In genomic region chr8:4800524-4801122, GRCm38 (mm10) we compare ENCODE assay signal across 8 mouse cellular contexts. TPM values are rescaled to one million over a fixed set of nuclear protein-coding genes. Genes with fewer than 3 reads are reported as not detected.
DNase-seq lines count a peak whose midpoint lies in the region; ATAC-seq and TF ChIP-seq lines count a peak whose summit lies in the region.

No protein-coding gene starts in this region.

- no peaks in the 10 kb centered on the region for H3K9me3 ChIP-seq in forebrain, embryonic 13.5 days (replicated peaks)

- no peak overlapping the region for H3K9ac ChIP-seq in forebrain, embryonic 13.5 days

- peak in 1 of 2 experiments; percentile 17 for DNase-seq in cerebellum, adult 2 months
- no peak for DNase-seq in cerebellum, adult 8-10 months
- DNase-seq in thymus, postnatal 25 days, result peak; percentile 11
- no peak for DNase-seq in thymus, postnatal 14 days
- peak; percentile 73 to 75 for DNase-seq in kidney, postnatal 4 days
- DNase-seq in spleen, postnatal 4 days (ENCODE audit: low spot score in 2 of 2), result peak; percentile 18 to 67

- 60% methylated on average over 19 of the region's 19 CpGs for WGBS in cerebellum, adult 2 months
- 62% methylated on average over 19 of the region's 19 CpGs for WGBS in forebrain, embryonic 13.5 days

- H3K27me3 ChIP-seq in cerebellum, adult 2 months (ENCODE audit: control insufficient read depth, insufficient read depth, low read length), result no peaks in the 10 kb centered on the region
- no peaks in the 10 kb centered on the region for H3K27me3 ChIP-seq in forebrain, embryonic 13.5 days

- 0 out of 2 replicates have a peak overlapping the region, but pooled peaks have one; percentile 14 for H3K4me2 ChIP-seq in forebrain, embryonic 13.5 days

- ATAC-seq in forebrain, embryonic 13.5 days, result peak; percentile 50
- ATAC-seq in megakaryocyte progenitor cell, adult 5-6 weeks (replicated peaks; ENCODE audit: poor library complexity), result peak; percentile 85

- H3K27ac ChIP-seq in cerebellum, adult 2 months (ENCODE audit: insufficient read depth, low read length), result no peak overlapping the region
- no peak overlapping the region for H3K27ac ChIP-seq in forebrain, embryonic 13.5 days

- no peak for TF ChIP-seq POLR2A in cerebellum, adult 2 months (IDR thresholded peaks at IDR 0.05; ENCODE audit: borderline replicate concordance, insufficient read depth, low read length)

- H3K36me3 ChIP-seq in forebrain, embryonic 13.5 days (ENCODE audit: poor library complexity, severe bottlenecking), result no peaks in the 10 kb centered on the region

- no peaks in the 10 kb centered on the region for H3K4me1 ChIP-seq in cerebellum, adult 2 months (ENCODE audit: control insufficient read depth, insufficient read depth, low read length)
- no peaks in the 10 kb centered on the region for H3K4me1 ChIP-seq in forebrain, embryonic 13.5 days

- TF ChIP-seq CTCF in cerebellum, adult 2 months (IDR thresholded peaks at IDR 0.05; ENCODE audit: borderline replicate concordance, insufficient read depth, low read depth, low read length), result peak; percentile 38; the same call in 1 of the 2 replicates

- H3K4me3 ChIP-seq in cerebellum, adult 2 months (replicated peaks; ENCODE audit: insufficient read depth, low read depth, low read length), result no peak overlapping the region
- H3K4me3 ChIP-seq in forebrain, embryonic 13.5 days, result no peak overlapping the region

RNA-seq across cellular contexts. Expression of gene Shcbp1, which starts 21.3 kb away (rescaled TPM):
- 0.51 and 1.4 TPM in 2 replicates for polyA plus RNA-seq in cerebellum, adult 2 months (2012; rRNA removed)
- 57.0 and 60.4 TPM in 2 replicates for polyA plus RNA-seq in forebrain, embryonic 13.5 days (2015; fragmentation: Nextera tagmentation; extraction: Ambion mirVana)
- 60.5 and 68.7 TPM in 2 replicates for total RNA-seq in megakaryocyte progenitor cell, adult 5-6 weeks (2015)
- 54.0 and 54.6 TPM in 2 replicates for total RNA-seq in megakaryocyte progenitor cell, adult 5-6 weeks (2017)

Comparison
In these comparisons a context has a peak if more than half of its experiments do, and no peak if none do; other contexts are left out.
1. DNase-seq: peak in thymus, postnatal 25 days (single experiment), kidney, postnatal 4 days (2 of 2) and spleen, postnatal 4 days (2 of 2); none in cerebellum, adult 8-10 months (single experiment) and thymus, postnatal 14 days (single experiment).
2. RNA of gene Shcbp1, which starts 21.3 kb away (polyA plus RNA-seq): 57.0 to 60.4 TPM in forebrain, embryonic 13.5 days; 0.51 to 1.4 TPM in cerebellum, adult 2 months; every median in the first group is over 10 times any median in the second.